Mouse (Mus musculus) liver, embryonic 14.5 days (tissue): ENCODE results near the gene Neu2.

Experiments
- CTCF ChIP-seq: IDR thresholded peaks from 2 replicates; pipeline ENCODE4 v1.5.1; 2016; ENCODE audit warnings: antibody characterized with exemption, low read depth, control low read depth
- EP300 ChIP-seq: IDR thresholded peaks from 2 replicates; pipeline ENCODE4 v1.6.1; 2016; ENCODE audit warnings: antibody characterized with exemption, low read depth

- TF ChIP-seq CTCF (no peak), EP300 (no peak)
These were observed 80.3 kb downstream of the Neu2 start for GRCm38 (mm10) chr1:87589980-87590379.
